Mouse (Mus musculus) midbrain, embryonic 10.5 days (tissue): ENCODE data around the gene Rpl10-ps3. TPM values are rescaled to one million over a fixed set of nuclear protein-coding genes. Genes with fewer than 3 reads are reported as not detected.

ENCODE experiments used
- DNase-seq: peaks from one replicate; pipeline ENCODE4 v3.0.0-alpha.2; 2017; ENCODE audit warnings: low spot score
- H3K27ac ChIP-seq: fragments of 300-500 bp; sonication (generic); replicated peaks from 2 replicates; pipeline ENCODE4 v1.5.1; 2016; ENCODE audit warnings: mild to moderate bottlenecking
- H3K27me3 ChIP-seq: fragments of 300-500 bp; sonication (generic); 2 replicates; pipeline ENCODE4 v1.6.1; 2016; ENCODE audit warnings: low read depth, mild to moderate bottlenecking; ENCODE audit not compliant: poor library complexity, severe bottlenecking
- H3K36me3 ChIP-seq: fragments of 300-500 bp; sonication (generic); 2 replicates; pipeline ENCODE4 v1.6.1; 2016; ENCODE audit warnings: mild to moderate bottlenecking, moderate library complexity
- H3K4me1 ChIP-seq: fragments of 300-500 bp; sonication (generic); 2 replicates; pipeline ENCODE4 v1.6.1; 2016
- H3K4me3 ChIP-seq: fragments of 300-500 bp; sonication (generic); 2 replicates; pipeline ENCODE4 v1.5.1; 2016; ENCODE audit warnings: mild to moderate bottlenecking, moderate library complexity
- H3K9me3 ChIP-seq: fragments of 300-500 bp; sonication (generic); replicated peaks from 2 replicates; pipeline ENCODE4 v1.6.1; 2016; ENCODE audit warnings: mild to moderate bottlenecking
- WGBS: fragments of 180-500 bp; shearing (Covaris S2); methylation state at CpG from one replicate; pipeline ENCODE4 v1.1.7; 2016; 5-methylcytosine and 5-hydroxymethylcytosine counted together
- polyA plus RNA-seq: library from polyadenylated mRNA; unstranded; fragments of >200 nt; fragmentation: Nextera tagmentation; extraction: Ambion mirVana; gene quantifications from 2 replicates; pipeline ENCODE4 v1.2.1, GENCODE M21; 2016

Gene Rpl10-ps3
- polyA plus RNA-seq, 1 experiment from 2014 or later, result 192 TPM

GRCm38 (mm10) chr9:50348256-50348655, 3.5 kb upstream of the Rpl10-ps3 start:
- WGBS, result 91% methylated on average over 10 of the region's 10 CpGs

GRCm38 (mm10) chr9:50335539-50336325, 9.0 kb downstream of the Rpl10-ps3 start:
- no peaks in the 10 kb centered on the region for H3K9me3 ChIP-seq
- no peaks in the 10 kb centered on the region for H3K36me3 ChIP-seq
- H3K27me3 ChIP-seq, result no peaks in the 10 kb centered on the region
- no peak for DNase-seq
- no peak overlapping the region for H3K27ac ChIP-seq
- no peaks in the 10 kb centered on the region for H3K4me1 ChIP-seq
- WGBS, result 81% methylated on average over 7 of the region's 7 CpGs
- no peak overlapping the region for H3K4me3 ChIP-seq

More at GRCm38 (mm10) chr9:50348256-50348655, 3.5 kb upstream of the Rpl10-ps3 start:
- H3K9me3 ChIP-seq, result no peaks in the 10 kb centered on the region
- H3K27ac ChIP-seq, result no peak overlapping the region
- H3K36me3 ChIP-seq, result no peaks in the 10 kb centered on the region
- no peaks in the 10 kb centered on the region for H3K4me1 ChIP-seq
- no peak overlapping the region for H3K4me3 ChIP-seq
- H3K27me3 ChIP-seq, result no peaks in the 10 kb centered on the region
- DNase-seq, result no peak

- H3K9me3 ChIP-seq, result no peaks in the 10 kb centered on the region
- H3K4me3 ChIP-seq, result no peak overlapping the region
- DNase-seq, result peak; percentile 63
- H3K4me1 ChIP-seq, result no peaks in the 10 kb centered on the region
- WGBS, result 40% methylated on average over 6 of the region's 6 CpGs
- H3K36me3 ChIP-seq, result no peaks in the 10 kb centered on the region
- no peaks in the 10 kb centered on the region for H3K27me3 ChIP-seq
- no peak overlapping the region for H3K27ac ChIP-seq
Observed at GRCm38 (mm10) chr9:50333413-50333812, 11.4 kb downstream of the Rpl10-ps3 start.

- no peaks in the 10 kb centered on the region for H3K27me3 ChIP-seq
- H3K4me1 ChIP-seq, result no peaks in the 10 kb centered on the region
- H3K36me3 ChIP-seq, result no peaks in the 10 kb centered on the region
- H3K27ac ChIP-seq, result no peak overlapping the region
- DNase-seq, result no peak
- no peak overlapping the region for H3K4me3 ChIP-seq
- H3K9me3 ChIP-seq, result peaks cover 7% of the 10 kb centered on the region; the same call in 1 of the 2 replicates
- WGBS, result 91% methylated on average over 9 of the region's 9 CpGs
Observed at GRCm38 (mm10) chr9:50324355-50325225, 20.2 kb downstream of the Rpl10-ps3 start.

GRCm38 (mm10) chr9:50320729-50321128, 24.0 kb downstream of the Rpl10-ps3 start:
- DNase-seq, result no peak
- no peaks in the 10 kb centered on the region for H3K4me1 ChIP-seq
- WGBS, result 50% methylated on average over 1 of the region's 1 CpGs
- H3K9me3 ChIP-seq, result peaks cover 5% of the 10 kb centered on the region; the same call in 1 of the 2 replicates
- no peaks in the 10 kb centered on the region for H3K27me3 ChIP-seq
- H3K36me3 ChIP-seq, result no peaks in the 10 kb centered on the region
- no peak overlapping the region for H3K4me3 ChIP-seq
- no peak overlapping the region for H3K27ac ChIP-seq

GRCm38 (mm10) chr9:50319506-50319905, 25.3 kb downstream of the Rpl10-ps3 start:
- Histone ChIP-seq H3K9me3 (no peaks in the 10 kb centered on the region), H3K27ac (no peak overlapping the region), H3K36me3 (no peaks in the 10 kb centered on the region), H3K4me3 (no peak overlapping the region), H3K27me3 (no peaks in the 10 kb centered on the region), H3K4me1 (no peaks in the 10 kb centered on the region)
- 90% methylated on average over 5 of the region's 5 CpGs for WGBS
- no peak for DNase-seq

GRCm38 (mm10) chr9:50317299-50317698, 27.5 kb downstream of the Rpl10-ps3 start:
- Histone ChIP-seq H3K27me3 (no peaks in the 10 kb centered on the region), H3K9me3 (no peaks in the 10 kb centered on the region), H3K36me3 (no peaks in the 10 kb centered on the region), H3K27ac (no peak overlapping the region), H3K4me3 (no peak overlapping the region), H3K4me1 (no peaks in the 10 kb centered on the region)
- DNase-seq, result no peak
- WGBS, result 79% methylated on average over 6 of the region's 6 CpGs

- H3K9me3 ChIP-seq, result no peaks in the 10 kb centered on the region
- H3K36me3 ChIP-seq, result no peaks in the 10 kb centered on the region
- 70% methylated on average over 3 of the region's 3 CpGs for WGBS
- H3K27ac ChIP-seq, result no peak overlapping the region
- no peak for DNase-seq
- H3K4me3 ChIP-seq, result no peak overlapping the region
- no peaks in the 10 kb centered on the region for H3K4me1 ChIP-seq
- H3K27me3 ChIP-seq, result no peaks in the 10 kb centered on the region
Observed at GRCm38 (mm10) chr9:50315650-50316049, 29.1 kb downstream of the Rpl10-ps3 start.

GRCm38 (mm10) chr9:50311036-50311545, 33.7 kb downstream of the Rpl10-ps3 start:
- peaks cover 5% of the 10 kb centered on the region for H3K4me1 ChIP-seq
- no peaks in the 10 kb centered on the region for H3K36me3 ChIP-seq
- no peak for DNase-seq
- H3K4me3 ChIP-seq, result no peak overlapping the region
- WGBS, result 86% methylated on average over 6 of the region's 6 CpGs
- no peaks in the 10 kb centered on the region for H3K9me3 ChIP-seq
- no peaks in the 10 kb centered on the region for H3K27me3 ChIP-seq
- no peak overlapping the region for H3K27ac ChIP-seq

- 64% methylated on average over 10 of the region's 10 CpGs for WGBS
- peak; percentile 37 for DNase-seq
Observed at GRCm38 (mm10) chr9:50305666-50306402, 38.9 kb downstream of the Rpl10-ps3 start.

GRCm38 (mm10) chr9:50305046-50305445, 39.7 kb downstream of the Rpl10-ps3 start:
- Histone ChIP-seq H3K27me3 (no peaks in the 10 kb centered on the region), H3K4me1 (peaks cover 21% of the 10 kb centered on the region), H3K4me3 (no peak overlapping the region), H3K36me3 (no peaks in the 10 kb centered on the region), H3K9me3 (no peaks in the 10 kb centered on the region), H3K27ac (no peak overlapping the region)
- WGBS, result 75% methylated on average over 2 of the region's 2 CpGs
- DNase-seq, result no peak

More at GRCm38 (mm10) chr9:50305666-50306402, 38.9 kb downstream of the Rpl10-ps3 start:
- Histone ChIP-seq H3K4me1 (peaks cover 21% of the 10 kb centered on the region), H3K27me3 (no peaks in the 10 kb centered on the region), H3K9me3 (no peaks in the 10 kb centered on the region), H3K36me3 (no peaks in the 10 kb centered on the region), H3K27ac (peak overlapping the region; percentile 70), H3K4me3 (no peak overlapping the region)

GRCm38 (mm10) chr9:50304004-50304403, 40.8 kb downstream of the Rpl10-ps3 start:
- no peak for DNase-seq
- 89% methylated on average over 4 of the region's 4 CpGs for WGBS
- Histone ChIP-seq H3K27me3 (no peaks in the 10 kb centered on the region), H3K27ac (no peak overlapping the region), H3K9me3 (no peaks in the 10 kb centered on the region), H3K36me3 (no peaks in the 10 kb centered on the region), H3K4me3 (no peak overlapping the region), H3K4me1 (peaks cover 21% of the 10 kb centered on the region)
